Mouse (Mus musculus) E14TG2a.4 (cell line): ENCODE measurements around the gene Gm7247.

ENCODE experiments used
- CTCF ChIP-seq: conservative IDR thresholded peaks from 2 replicates; pipeline ENCODE4 v1.5.1; 2014; ENCODE audit warnings: low read length
- NANOG ChIP-seq: IDR thresholded peaks from 2 replicates; pipeline ENCODE4 v1.6.1; 2014; ENCODE audit warnings: borderline replicate concordance, low read length, mixed read lengths
- POU5F1 ChIP-seq: IDR thresholded peaks from 2 replicates; pipeline ENCODE4 v1.6.1; 2014; ENCODE audit warnings: low read length, borderline replicate concordance

GRCm38 (mm10) chr14:51423885-51424284, 62.3 kb downstream of the Gm7247 start:
- TF ChIP-seq CTCF (no peak), NANOG (no peak), POU5F1 (no peak)
